Mouse (Mus musculus) liver, embryonic 16.5 days (tissue): Measurements from ENCODE around the gene Hist2h2bb. TPM values are rescaled to one million over a fixed set of nuclear protein-coding genes. Genes with fewer than 3 reads are reported as not detected.
A peak's percentile ranks its signal among the peaks of the same experiment; 100 is the strongest.

ENCODE experiments used
- ATAC-seq: fragments of 200-750 bp; cut with Nextera tagmentation; 2 replicates; pipeline ENCODE4 v1.8.0; 2017; ENCODE audit warnings: low read depth, mild to moderate bottlenecking, moderate number of reproducible peaks, moderate library complexity
- H3K27ac ChIP-seq: fragments of 300-500 bp; sonication (generic); 2 replicates; pipeline ENCODE4 v1.5.1; 2014; ENCODE audit warnings: mild to moderate bottlenecking, low read length
- H3K27me3 ChIP-seq: fragments of 300-500 bp; sonication (generic); 2 replicates; pipeline ENCODE4 v1.6.1; 2014; ENCODE audit warnings: low read depth, low read length, mixed read lengths; ENCODE audit not compliant: control insufficient read depth, insufficient read depth
- H3K36me3 ChIP-seq: fragments of 300-500 bp; sonication (generic); 2 replicates; pipeline ENCODE4 v1.6.1; 2014; ENCODE audit warnings: mild to moderate bottlenecking; ENCODE audit not compliant: control insufficient read depth, insufficient read depth
- H3K4me1 ChIP-seq: fragments of 300-500 bp; sonication (generic); 2 replicates; pipeline ENCODE4 v1.6.1; 2014; ENCODE audit warnings: low read depth, low read length, mixed read lengths; ENCODE audit not compliant: control insufficient read depth
- H3K4me2 ChIP-seq: fragments of 300-500 bp; sonication (generic); 2 replicates; pipeline ENCODE4 v1.6.1; 2014; ENCODE audit warnings: low read depth, low read length, mixed read lengths
- H3K4me3 ChIP-seq: fragments of 300-500 bp; sonication (generic); 2 replicates; pipeline ENCODE4 v1.5.1; 2014; ENCODE audit warnings: low read depth, mild to moderate bottlenecking, low read length
- H3K9ac ChIP-seq: fragments of 300-500 bp; sonication (generic); 2 replicates; pipeline ENCODE4 v1.6.1; 2014; ENCODE audit warnings: low read depth, low read length
- H3K9me3 ChIP-seq: fragments of 300-500 bp; sonication (generic); replicated peaks from 2 replicates; pipeline ENCODE4 v1.6.1; 2016; ENCODE audit warnings: low read length; ENCODE audit not compliant: control insufficient read depth
- WGBS: fragments of 180-500 bp; shearing (Covaris S2); extraction: QIAGEN DNeasy Blood & Tissue Kit; methylation state at CpG from one replicate; pipeline ENCODE4 v1.1.7; 2014; ENCODE audit not compliant: insufficient replicate concordance; 5-methylcytosine and 5-hydroxymethylcytosine counted together
- polyA plus RNA-seq: library from polyadenylated mRNA; unstranded; fragments of >200 nt; fragmentation: Nextera tagmentation; extraction: Ambion mirVana; gene quantifications from 2 replicates; pipeline ENCODE4 v1.2.1, GENCODE M21; 2015

The Hist2h2bb gene
- polyA plus RNA-seq, 1 experiment from 2014 or later, result 17.9 TPM

DNA sequence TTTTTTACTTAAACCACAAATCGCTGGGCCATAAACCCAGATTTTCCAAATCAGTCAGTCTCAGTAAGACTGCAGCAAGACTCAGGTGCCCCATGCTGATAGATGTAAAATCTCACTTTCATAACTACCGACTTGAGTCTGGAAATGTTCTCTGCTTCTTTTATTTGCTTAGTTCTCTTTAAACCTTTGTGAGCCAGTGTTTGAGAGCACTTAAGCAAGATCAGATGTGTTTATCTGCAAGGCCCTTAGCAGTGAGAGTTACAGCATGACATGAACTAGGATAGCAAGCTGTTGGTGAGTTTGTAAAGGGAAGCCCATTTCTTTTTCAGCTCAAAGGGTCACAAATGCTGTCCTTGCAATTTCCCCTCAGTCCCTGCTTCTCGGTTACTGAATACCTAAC, 12.4 kb upstream of the Hist2h2bb start:
- WGBS, result 70% methylated on average over 3 of the region's 3 CpGs
- no peaks in the 10 kb centered on the region for H3K36me3 ChIP-seq
- no peak overlapping the region for H3K27ac ChIP-seq
- H3K4me2 ChIP-seq, result no peak overlapping the region
- ATAC-seq, result no peak
- H3K27me3 ChIP-seq, result no peaks in the 10 kb centered on the region
- no peak overlapping the region for H3K9ac ChIP-seq
- H3K9me3 ChIP-seq, result no peaks in the 10 kb centered on the region
- H3K4me1 ChIP-seq, result peaks cover 41% of the 10 kb centered on the region
- no peak overlapping the region for H3K4me3 ChIP-seq

DNA sequence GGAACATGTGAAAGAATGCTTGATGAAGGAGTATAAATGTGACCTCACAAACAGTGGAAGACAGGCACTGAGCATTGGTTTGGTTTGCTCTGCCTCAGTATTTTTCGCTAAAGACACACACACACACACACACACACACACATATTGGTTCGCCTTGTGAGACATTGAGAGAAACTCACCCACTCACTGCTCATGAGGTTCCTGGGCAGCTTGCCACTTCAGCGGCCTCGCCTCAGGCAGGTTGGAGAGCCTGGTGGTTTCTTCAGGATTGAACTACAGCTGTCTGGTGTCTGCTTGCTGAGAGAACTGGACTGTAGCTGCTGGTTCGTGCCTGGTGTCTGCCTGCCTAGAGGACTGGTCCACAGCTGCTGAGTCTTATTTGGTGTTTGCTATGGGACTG, 9.3 kb upstream of the Hist2h2bb start:
- no peaks in the 10 kb centered on the region for H3K9me3 ChIP-seq
- no peak overlapping the region for H3K4me3 ChIP-seq
- no peaks in the 10 kb centered on the region for H3K27me3 ChIP-seq
- peaks cover 35% of the 10 kb centered on the region for H3K4me1 ChIP-seq
- H3K4me2 ChIP-seq, result no peak overlapping the region
- H3K27ac ChIP-seq, result no peak overlapping the region
- WGBS, result 80% methylated on average over 5 of the region's 5 CpGs
- no peaks in the 10 kb centered on the region for H3K36me3 ChIP-seq
- H3K9ac ChIP-seq, result no peak overlapping the region
- ATAC-seq, result no peak

DNA sequence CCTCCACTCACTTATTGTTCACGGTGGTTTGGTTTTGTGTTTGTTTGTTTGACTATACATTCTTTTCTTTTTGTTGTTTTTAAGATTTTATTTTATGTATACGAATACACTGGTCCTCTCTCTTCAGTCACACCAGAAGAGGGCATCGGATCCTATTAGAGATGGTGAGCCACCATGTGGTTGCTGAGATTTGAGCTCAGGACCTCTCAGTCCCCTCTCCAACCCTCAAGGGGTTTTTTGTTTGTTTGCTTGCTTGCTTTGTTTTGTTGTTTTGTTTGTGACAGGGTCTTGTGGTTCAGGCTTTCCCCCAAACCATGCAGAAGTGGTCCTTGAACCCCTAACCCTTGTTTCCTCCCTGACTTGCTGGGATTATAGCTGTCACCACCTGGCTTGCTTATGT, 7.9 kb upstream of the Hist2h2bb start:
- Histone ChIP-seq H3K27me3 (no peaks in the 10 kb centered on the region), H3K4me2 (peak overlapping the region; percentile 70), H3K9me3 (no peaks in the 10 kb centered on the region), H3K27ac (peak overlapping the region; percentile 99), H3K4me1 (peaks cover 36% of the 10 kb centered on the region), H3K36me3 (no peaks in the 10 kb centered on the region), H3K4me3 (peak overlapping the region; percentile 68), H3K9ac (peak overlapping the region; percentile 84)
- no peak for ATAC-seq
- 53% methylated on average over 3 of the region's 3 CpGs for WGBS

DNA sequence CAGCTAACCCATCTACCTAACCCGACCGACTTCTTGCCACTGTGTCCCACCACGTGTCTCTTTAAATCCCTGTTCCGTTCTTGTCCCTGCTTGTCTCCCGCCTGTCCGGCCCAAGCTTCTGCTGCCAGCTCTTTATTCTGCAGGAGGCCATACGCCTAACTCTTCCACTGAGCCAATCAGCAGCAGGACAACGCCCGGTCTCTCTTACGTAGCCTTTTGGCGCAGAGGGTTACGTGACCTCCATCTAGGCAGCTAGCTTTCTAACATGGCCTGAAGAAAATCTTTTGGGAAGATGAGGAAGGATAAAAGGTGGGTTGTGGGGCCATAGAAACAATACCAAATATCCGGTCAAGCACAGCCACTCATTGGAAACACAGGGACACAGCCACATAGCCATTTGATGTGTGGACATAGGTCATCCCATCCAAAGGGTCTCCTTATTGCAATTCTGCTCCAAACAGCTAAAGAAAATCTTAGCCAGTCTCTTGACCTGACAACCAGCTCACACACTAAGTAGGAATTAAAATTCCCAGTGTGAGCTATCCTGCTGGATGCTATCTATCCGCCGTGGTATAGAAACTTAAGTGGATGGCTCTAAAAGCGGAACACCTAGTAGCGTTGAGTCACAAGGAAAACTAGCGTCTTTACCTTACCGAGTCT, 7.2 kb upstream of the Hist2h2bb start:
- peak overlapping the region; percentile 68 for H3K4me3 ChIP-seq
- peak overlapping the region; percentile 70 for H3K4me2 ChIP-seq
- 1% methylated on average over 19 of the region's 19 CpGs for WGBS
- peak; percentile 75 for ATAC-seq
- H3K27me3 ChIP-seq, result no peaks in the 10 kb centered on the region
- peak overlapping the region; percentile 99 for H3K27ac ChIP-seq
- peak overlapping the region; percentile 84 for H3K9ac ChIP-seq
- no peaks in the 10 kb centered on the region for H3K9me3 ChIP-seq
- H3K36me3 ChIP-seq, result no peaks in the 10 kb centered on the region
- peaks cover 38% of the 10 kb centered on the region for H3K4me1 ChIP-seq

DNA sequence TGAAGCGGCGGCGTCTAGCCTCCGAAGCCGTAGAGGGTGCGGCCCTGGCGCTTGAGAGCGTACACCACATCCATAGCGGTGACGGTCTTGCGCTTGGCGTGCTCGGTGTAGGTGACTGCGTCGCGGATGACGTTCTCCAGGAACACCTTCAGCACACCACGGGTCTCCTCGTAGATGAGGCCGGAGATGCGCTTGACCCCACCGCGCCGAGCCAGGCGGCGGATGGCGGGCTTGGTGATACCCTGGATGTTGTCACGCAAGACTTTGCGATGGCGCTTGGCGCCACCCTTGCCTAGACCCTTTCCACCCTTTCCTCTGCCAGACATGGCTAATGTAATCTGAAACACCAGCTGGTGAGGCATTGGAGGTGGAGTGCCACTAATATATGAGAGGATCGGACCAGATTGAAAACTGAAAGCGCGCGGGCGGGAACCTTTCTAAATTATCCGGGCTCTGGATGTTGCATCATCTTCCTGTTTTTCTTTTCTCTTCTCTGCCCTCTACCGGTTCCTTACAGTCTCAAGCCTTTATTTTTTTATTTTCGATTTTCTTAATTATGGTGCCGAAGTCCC, 6.5 kb upstream of the Hist2h2bb start, which contains the start of gene Hist2h4:
Gene Hist2h4 (minus strand): TSS at position 333 of the 572 bp plus-strand sequence.
- Histone ChIP-seq H3K4me2 (peak within 1 kb of the TSS; percentile 70), H3K4me1 (peaks cover 44% of the 10 kb centered on the region), H3K9ac (peak within 1 kb of the TSS; percentile 84), H3K9me3 (no peaks in the 10 kb centered on the region), H3K4me3 (peak within 1 kb of the TSS; percentile 68), H3K27ac (peak within 1 kb of the TSS; percentile 99), H3K27me3 (no peaks in the 10 kb centered on the region), H3K36me3 (no peaks in the 10 kb centered on the region)
- peak; percentile 87 for ATAC-seq
- WGBS, result under 1% methylated on average over 40 of the region's 40 CpGs

DNA sequence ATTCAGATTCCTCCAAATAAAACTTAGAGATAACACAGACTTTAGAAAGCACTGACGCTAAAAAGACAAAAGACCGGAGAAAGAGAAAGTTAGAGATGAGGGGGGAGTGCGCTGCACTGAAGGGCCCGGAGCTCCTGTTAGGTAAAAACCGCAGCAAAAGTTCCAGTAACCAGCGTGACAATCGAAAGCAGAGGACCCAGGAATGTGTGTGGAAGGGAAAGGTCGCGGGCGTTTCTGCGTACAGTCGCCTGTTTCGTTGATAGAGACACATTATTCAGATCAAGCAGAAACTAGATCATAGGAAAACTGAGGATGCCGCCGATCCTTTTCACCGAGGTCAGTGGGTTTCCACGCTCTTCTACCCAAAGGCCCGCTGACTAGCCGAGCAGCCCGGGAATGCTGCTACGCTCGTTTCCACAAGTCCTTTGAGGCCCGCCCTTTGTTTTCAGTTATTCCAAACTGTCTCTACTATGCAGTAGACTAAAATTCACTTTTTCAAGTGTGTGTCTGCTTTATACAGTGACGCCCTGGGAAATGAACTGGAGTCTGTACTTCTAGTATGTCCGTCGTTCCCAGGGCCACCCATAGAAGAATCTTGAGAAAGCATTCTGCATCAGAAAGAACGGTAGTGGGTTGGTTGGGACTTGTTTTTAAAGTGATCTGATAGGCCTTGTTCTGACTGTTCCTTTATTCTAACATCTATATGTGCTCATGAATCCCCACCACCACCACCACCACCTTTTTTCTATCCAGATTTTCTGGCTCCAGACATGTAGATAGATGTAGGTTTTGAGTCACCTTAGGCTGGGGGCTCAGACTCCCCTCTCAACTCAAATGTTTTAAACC, 5.8 kb upstream of the Hist2h2bb start:
- Histone ChIP-seq H3K36me3 (no peaks in the 10 kb centered on the region), H3K9me3 (no peaks in the 10 kb centered on the region), H3K27ac (peak overlapping the region; percentile 99), H3K9ac (peak overlapping the region; percentile 84), H3K4me2 (peak overlapping the region; percentile 70), H3K4me3 (peak overlapping the region; percentile 68), H3K4me1 (peaks cover 45% of the 10 kb centered on the region), H3K27me3 (no peaks in the 10 kb centered on the region)
- no peak for ATAC-seq
- 4% methylated on average over 27 of the region's 27 CpGs for WGBS

DNA sequence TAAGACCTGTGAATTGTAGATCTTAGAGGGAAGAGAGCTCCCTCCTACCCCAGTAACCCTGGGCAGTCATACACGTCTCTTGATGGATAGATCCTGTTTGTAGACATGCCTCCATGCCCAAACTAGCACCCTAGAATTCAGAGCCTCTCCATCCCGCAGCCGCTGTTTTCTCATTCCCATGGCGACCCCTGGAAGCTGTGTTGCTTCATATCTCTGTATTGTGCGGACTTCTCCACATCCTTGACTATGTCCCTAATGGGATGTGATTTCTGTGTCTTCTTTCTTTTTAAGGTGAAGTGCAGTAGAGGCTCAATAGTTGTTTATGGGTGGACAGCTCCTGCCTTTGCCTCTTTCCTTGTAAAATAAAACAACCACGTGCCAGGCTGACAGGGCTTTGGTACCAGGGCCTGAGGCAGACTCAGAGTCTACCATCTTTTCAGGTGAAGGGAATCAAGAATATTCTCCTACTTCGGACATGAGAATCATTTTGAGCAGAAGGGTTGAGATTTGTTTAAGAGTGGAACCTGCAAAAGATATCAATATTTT, 5.1 kb upstream of the Hist2h2bb start:
- peak overlapping the region; percentile 70 for H3K4me2 ChIP-seq
- no peaks in the 10 kb centered on the region for H3K36me3 ChIP-seq
- peak overlapping the region; percentile 68 for H3K4me3 ChIP-seq
- ATAC-seq, result no peak
- 59% methylated on average over 7 of the region's 7 CpGs for WGBS
- H3K4me1 ChIP-seq, result peaks cover 45% of the 10 kb centered on the region
- H3K27me3 ChIP-seq, result no peaks in the 10 kb centered on the region
- H3K9ac ChIP-seq, result peak overlapping the region; percentile 84
- H3K27ac ChIP-seq, result peak overlapping the region; percentile 99
- H3K9me3 ChIP-seq, result no peaks in the 10 kb centered on the region

DNA sequence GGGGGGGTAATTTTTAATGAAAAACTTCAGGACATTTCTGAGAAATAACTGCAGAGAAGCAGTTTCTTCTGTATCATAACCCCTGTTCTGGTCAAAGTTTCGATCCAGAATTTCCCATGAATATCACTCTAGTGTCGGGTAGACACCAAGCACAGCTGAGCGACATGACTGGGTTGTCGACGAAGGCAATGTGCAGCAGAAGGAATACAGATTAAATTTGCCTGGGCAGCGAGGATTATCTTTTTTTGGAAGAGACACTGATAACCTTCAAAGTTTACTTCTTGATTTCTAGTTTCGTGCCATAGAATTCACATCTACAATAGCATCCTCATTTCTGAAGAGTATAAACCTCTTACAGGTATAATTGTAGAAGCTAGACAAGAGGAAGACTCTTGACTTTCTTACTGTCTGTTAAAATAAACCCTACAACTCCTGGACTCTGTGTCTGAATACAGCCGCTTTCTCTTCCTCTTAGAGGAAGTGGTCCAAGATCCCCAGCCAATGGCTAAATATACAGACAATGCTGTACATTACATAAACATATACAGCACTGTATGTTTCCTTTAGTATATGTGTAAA, 3.3 kb upstream of the Hist2h2bb start:
- peaks cover 47% of the 10 kb centered on the region for H3K4me1 ChIP-seq
- ATAC-seq, result no peak
- no peak overlapping the region for H3K4me3 ChIP-seq
- H3K36me3 ChIP-seq, result no peaks in the 10 kb centered on the region
- H3K9ac ChIP-seq, result peak overlapping the region; percentile 55
- 41% methylated on average over 8 of the region's 8 CpGs for WGBS
- H3K27me3 ChIP-seq, result no peaks in the 10 kb centered on the region
- H3K9me3 ChIP-seq, result no peaks in the 10 kb centered on the region
- H3K4me2 ChIP-seq, result peak overlapping the region; percentile 28; the same call in 1 of the 2 replicates
- peak overlapping the region; percentile 96 for H3K27ac ChIP-seq
